Mouse (Mus musculus): ENCODE data around the gene Bin2.

- TF ChIP-seq CTCF (IDR thresholded peaks at IDR 0.05; ENCODE audit: low read depth) (no peak), EP300 (IDR thresholded peaks at IDR 0.05; ENCODE audit: low read depth) (no peak)
These were observed 69.9 kb downstream of the Bin2 start, which contains the start of gene Pou6f1 for GRCm38 (mm10) chr15:100599276-100600046.
